Mouse (Mus musculus) liver, embryonic 11.5 days (tissue): Measurements from ENCODE around the gene Fam131c. TPM values are rescaled to one million over a fixed set of nuclear protein-coding genes. Genes with fewer than 3 reads are reported as not detected.

Experiments
- ATAC-seq: fragments of 200-750 bp; cut with Nextera tagmentation; replicated peaks from 2 replicates; pipeline ENCODE4 v1.8.0; 2017; ENCODE audit warnings: moderate number of reproducible peaks, mild to moderate bottlenecking, moderate TSS enrichment, moderate library complexity; ENCODE audit not compliant: low FRiP score
- DNase-seq: peaks from one replicate; pipeline ENCODE4 v3.0.0-alpha.2; 2017; ENCODE audit warnings: low spot score
- H3K27ac ChIP-seq: fragments of 300-500 bp; sonication (generic); 2 replicates; pipeline ENCODE4 v1.5.1; 2014; ENCODE audit warnings: mild to moderate bottlenecking, low read depth, low read length, control low read depth
- H3K27me3 ChIP-seq: fragments of 300-500 bp; sonication (generic); replicated peaks from 2 replicates; pipeline ENCODE4 v1.6.1; 2014; ENCODE audit warnings: low read length, mixed read lengths; ENCODE audit not compliant: control insufficient read depth, insufficient read depth
- H3K36me3 ChIP-seq: fragments of 300-500 bp; sonication (generic); 2 replicates; pipeline ENCODE4 v1.6.1; 2014; ENCODE audit warnings: mild to moderate bottlenecking, low read length, moderate library complexity, mixed read lengths; ENCODE audit not compliant: control insufficient read depth, insufficient read depth
- H3K4me1 ChIP-seq: fragments of 300-500 bp; sonication (generic); replicated peaks from 2 replicates; pipeline ENCODE4 v1.6.1; 2014; ENCODE audit warnings: low read length, mixed read lengths; ENCODE audit not compliant: control insufficient read depth, insufficient read depth
- H3K4me2 ChIP-seq: fragments of 300-500 bp; sonication (generic); 2 replicates; pipeline ENCODE4 v1.6.1; 2014; ENCODE audit warnings: mild to moderate bottlenecking, control low read depth, moderate library complexity
- H3K4me3 ChIP-seq: fragments of 300-500 bp; sonication (generic); 2 replicates; pipeline ENCODE4 v1.5.1; 2014; ENCODE audit warnings: low read depth, low read length, control low read depth
- H3K9ac ChIP-seq: fragments of 300-500 bp; sonication (generic); 2 replicates; pipeline ENCODE4 v1.6.1; 2014; ENCODE audit warnings: low read depth, low read length, control low read depth
- H3K9me3 ChIP-seq: fragments of 300-500 bp; sonication (generic); 2 replicates; pipeline ENCODE4 v1.6.1; 2016; ENCODE audit warnings: low read length, inconsistent platforms, mixed read lengths; ENCODE audit not compliant: control insufficient read depth
- WGBS: fragments of 180-500 bp; shearing (Covaris S2); extraction: QIAGEN DNeasy Blood & Tissue Kit; methylation state at CpG from one replicate; pipeline ENCODE4 v1.1.7; 2014; 5-methylcytosine and 5-hydroxymethylcytosine counted together
- polyA plus RNA-seq: library from polyadenylated mRNA; unstranded; fragments of >200 nt; fragmentation: Nextera tagmentation; extraction: Ambion mirVana; gene quantifications from 2 replicates; pipeline ENCODE4 v1.2.1, GENCODE M21; 2014

Fam131c gene
- polyA plus RNA-seq, 1 experiment from 2014 or later, result 0.64 TPM

GRCm38 (mm10) chr4:141405314-141405622 lies 37.2 kb downstream of the Fam131c start:
- H3K27ac ChIP-seq, result no peak overlapping the region
- ATAC-seq (no peak), DNase-seq (no peak)
- H3K4me2 ChIP-seq, result no peak overlapping the region
- no peaks in the 10 kb centered on the region; the same call in 1 of the 2 replicates for H3K4me1 ChIP-seq
- no peak overlapping the region for H3K4me3 ChIP-seq
- peaks cover 24% of the 10 kb centered on the region for H3K27me3 ChIP-seq
- WGBS, result 86% methylated on average over 3 of the region's 3 CpGs
- no peak overlapping the region for H3K9ac ChIP-seq
- H3K9me3 ChIP-seq, result no peaks in the 10 kb centered on the region
- no peaks in the 10 kb centered on the region for H3K36me3 ChIP-seq

DNA sequence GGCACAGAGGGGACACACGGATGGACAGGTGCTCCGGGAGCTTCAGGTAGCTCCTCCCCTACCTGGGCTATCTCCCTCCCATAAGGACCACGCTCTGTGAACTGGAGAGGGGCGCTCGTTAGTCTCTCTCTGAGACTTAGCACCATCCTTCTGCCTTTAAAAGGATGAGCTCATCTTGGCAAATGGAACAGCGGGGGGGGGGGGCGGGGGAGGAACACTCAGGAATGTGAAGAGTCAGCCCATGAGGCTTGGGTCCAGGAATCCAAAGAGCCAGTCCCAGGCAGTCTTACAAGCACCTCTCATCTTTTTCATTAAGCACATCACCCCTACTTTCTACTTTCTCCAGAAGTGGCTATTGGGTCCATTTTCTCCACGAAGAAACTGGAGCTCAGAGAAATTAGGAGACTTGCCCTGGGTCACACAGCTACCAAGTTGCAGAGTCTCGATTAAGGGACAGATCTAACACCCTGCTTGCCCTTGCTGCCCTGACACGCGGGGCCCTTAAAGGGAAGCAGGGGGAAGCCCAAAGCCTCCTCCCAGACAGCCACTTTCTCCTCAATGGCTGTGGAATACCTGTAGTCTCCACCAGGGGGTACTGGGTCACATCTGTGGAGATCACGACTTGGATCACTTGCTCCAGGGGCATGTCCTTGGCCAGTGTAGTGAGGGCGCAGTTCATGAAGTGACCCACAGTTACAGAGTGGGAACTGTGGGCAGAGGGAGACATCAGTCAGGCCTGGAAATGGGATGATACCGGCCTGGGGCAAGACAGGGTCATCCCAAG lies 38.7 kb downstream of the Fam131c start:
- H3K27me3 ChIP-seq, result peaks cover 27% of the 10 kb centered on the region
- DNase-seq, result no peak
- no peaks in the 10 kb centered on the region for H3K36me3 ChIP-seq
- no peak overlapping the region for H3K4me2 ChIP-seq
- ATAC-seq, result no peak
- no peaks in the 10 kb centered on the region; the same call in 1 of the 2 replicates for H3K4me1 ChIP-seq
- WGBS, result 40% methylated on average over 14 of the region's 14 CpGs
- H3K9me3 ChIP-seq, result no peaks in the 10 kb centered on the region
- H3K4me3 ChIP-seq, result no peak overlapping the region
- H3K27ac ChIP-seq, result no peak overlapping the region
- H3K9ac ChIP-seq, result no peak overlapping the region

DNA sequence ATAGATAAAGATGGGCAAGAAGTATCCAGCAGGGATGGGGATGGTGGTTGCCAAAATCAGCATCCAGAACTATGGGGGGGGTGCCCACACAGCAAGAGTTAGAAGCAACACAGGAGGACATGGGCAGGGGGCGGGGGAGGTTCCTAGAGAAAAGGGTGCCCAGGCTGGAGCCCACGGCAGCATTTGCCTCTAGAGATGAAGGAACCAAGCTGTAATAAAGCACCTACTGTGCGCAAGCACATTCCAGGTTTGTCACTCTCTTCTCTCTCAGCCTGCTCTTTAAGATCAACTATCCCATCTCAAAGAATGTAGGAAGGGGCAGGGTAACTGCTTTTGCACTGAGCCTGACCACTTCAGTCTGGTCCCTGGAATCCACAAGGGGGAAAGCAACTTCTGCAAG lies 40.6 kb downstream of the Fam131c start:
- Histone ChIP-seq H3K4me1 (no peaks in the 10 kb centered on the region; the same call in 1 of the 2 replicates), H3K9me3 (no peaks in the 10 kb centered on the region), H3K27me3 (peaks cover 27% of the 10 kb centered on the region), H3K4me2 (no peak overlapping the region), H3K4me3 (no peak overlapping the region), H3K27ac (no peak overlapping the region), H3K36me3 (no peaks in the 10 kb centered on the region), H3K9ac (no peak overlapping the region)
- WGBS, result 81% methylated on average over 3 of the region's 3 CpGs
- ATAC-seq, result no peak
- DNase-seq, result no peak

- H3K4me2 ChIP-seq, result no peak overlapping the region
- ATAC-seq (no peak), DNase-seq (no peak)
- no peak overlapping the region for H3K9ac ChIP-seq
- no peaks in the 10 kb centered on the region for H3K9me3 ChIP-seq
- H3K27me3 ChIP-seq, result peaks cover 12% of the 10 kb centered on the region
- H3K4me3 ChIP-seq, result no peak overlapping the region
- 17% methylated on average over 22 of the region's 22 CpGs for WGBS
- no peak overlapping the region for H3K27ac ChIP-seq
- no peaks in the 10 kb centered on the region for H3K36me3 ChIP-seq
- no peaks in the 10 kb centered on the region; the same call in 1 of the 2 replicates for H3K4me1 ChIP-seq
These were observed 43.5 kb downstream of the Fam131c start for GRCm38 (mm10) chr4:141411430-141411992.

GRCm38 (mm10) chr4:141415924-141416323 lies 47.9 kb downstream of the Fam131c start, which contains the start of gene Clcnkb:
TSS of gene Clcnkb (minus strand) at chr4:141416014.
- Histone ChIP-seq H3K4me2 (no peak within 1 kb of the TSS), H3K27me3 (peaks cover 6% of the 10 kb centered on the region; the same call in 1 of the 2 replicates), H3K4me3 (no peak within 1 kb of the TSS), H3K9ac (no peak within 1 kb of the TSS), H3K27ac (no peak within 1 kb of the TSS), H3K9me3 (no peaks in the 10 kb centered on the region), H3K36me3 (no peaks in the 10 kb centered on the region), H3K4me1 (peaks cover 11% of the 10 kb centered on the region)
- no peak; the same call in 1 of the 2 replicates for ATAC-seq
- DNase-seq, result no peak
- WGBS, result 59% methylated on average over 7 of the region's 7 CpGs

- no peak for DNase-seq
- Histone ChIP-seq H3K4me1 (peaks cover 15% of the 10 kb centered on the region), H3K4me2 (no peak overlapping the region), H3K9me3 (no peaks in the 10 kb centered on the region), H3K27ac (no peak overlapping the region), H3K9ac (no peak overlapping the region), H3K4me3 (no peak overlapping the region), H3K36me3 (no peaks in the 10 kb centered on the region), H3K27me3 (peaks cover 8% of the 10 kb centered on the region)
- 38% methylated on average over 27 of the region's 27 CpGs for whole genome bisulfite sequencing
- ATAC-seq, result no peak
These were observed 51.6 kb downstream of the Fam131c start for GRCm38 (mm10) chr4:141419398-141420191.

- Histone ChIP-seq H3K36me3 (no peaks in the 10 kb centered on the region), H3K27ac (no peak within 1 kb of the TSS), H3K4me2 (no peak within 1 kb of the TSS), H3K9me3 (no peaks in the 10 kb centered on the region), H3K4me3 (no peak within 1 kb of the TSS), H3K27me3 (peaks cover 13% of the 10 kb centered on the region), H3K4me1 (peaks cover 15% of the 10 kb centered on the region), H3K9ac (no peak within 1 kb of the TSS)
- no peak for DNase-seq
- no peak for ATAC-seq
- 53% methylated on average over 9 of the region's 9 CpGs for WGBS
These were observed 52.3 kb downstream of the Fam131c start, which contains the start of gene Hspb7 for GRCm38 (mm10) chr4:141420192-141420829. TSS of gene Hspb7 (plus strand) at chr4:141420779.

DNA sequence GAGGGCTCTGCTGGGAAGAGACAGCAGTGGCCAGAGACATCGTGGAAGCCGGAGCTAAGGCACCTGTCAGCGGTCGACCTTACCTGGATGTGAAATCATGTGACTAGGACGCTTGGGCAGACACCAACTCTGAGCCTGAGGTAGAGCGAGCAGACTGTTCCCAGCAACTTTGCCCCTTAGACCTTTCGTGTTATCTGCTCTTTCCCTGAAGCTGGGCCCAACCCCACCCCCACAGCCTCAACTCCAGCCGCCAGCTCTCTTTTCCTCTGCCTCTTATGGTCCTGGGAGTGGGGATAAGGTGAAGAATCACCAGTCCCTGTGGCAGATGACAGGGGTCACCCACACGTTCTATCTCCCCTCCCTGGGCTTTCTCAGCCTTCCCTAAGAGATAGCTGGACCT lies 52.9 kb downstream of the Fam131c start:
- Histone ChIP-seq H3K9me3 (no peaks in the 10 kb centered on the region), H3K4me1 (peaks cover 15% of the 10 kb centered on the region), H3K9ac (no peak overlapping the region), H3K4me2 (no peak overlapping the region), H3K4me3 (no peak overlapping the region), H3K27me3 (peaks cover 19% of the 10 kb centered on the region), H3K27ac (no peak overlapping the region), H3K36me3 (no peaks in the 10 kb centered on the region)
- WGBS, result 41% methylated on average over 9 of the region's 9 CpGs
- DNase-seq (no peak), ATAC-seq (no peak)
